Mouse (Mus musculus): ENCODE data around the gene Ppfia4.

GRCm38 (mm10) chr1:134322591-134322990 is 10.1 kb downstream of the Ppfia4 start:
- no peak for TF ChIP-seq CTCF (IDR thresholded peaks at IDR 0.05; ENCODE audit: extremely low read depth, insufficient read length, insufficient replicate concordance, low read depth, low read length)
- TF ChIP-seq POLR2A (IDR thresholded peaks at IDR 0.05; ENCODE audit: low read depth, low read length): no peak

All from small intestine, adult 2 months (tissue).